Mouse (Mus musculus): ENCODE data around the gene Thbs1. TPM values are rescaled to one million over a fixed set of nuclear protein-coding genes. Genes with fewer than 3 reads are reported as not detected.

Gene Thbs1
- polyA plus RNA-seq, 1 experiment from 2014 or later, result 4.5 TPM

GRCm38 (mm10) chr2:118111116-118111487 lies 574 bp upstream of the Thbs1 start:
- 0 out of 2 replicates have a peak, but pooled peaks cover 10% of the 10 kb centered on the region for H3K4me1 ChIP-seq (ENCODE audit: control insufficient read depth, insufficient read depth, low read length)
- H3K9ac ChIP-seq (replicated peaks; ENCODE audit: low read depth, low read length), result peak overlapping the region; percentile 32; the same call in 1 of the 2 replicates
- H3K36me3 ChIP-seq (ENCODE audit: control insufficient read depth, insufficient read depth, low read length), result no peaks in the 10 kb centered on the region
- no peak overlapping the region for H3K27ac ChIP-seq (ENCODE audit: low read depth, low read length)
- H3K27me3 ChIP-seq (ENCODE audit: control insufficient read depth, insufficient read depth, low read length), result no peaks in the 10 kb centered on the region
- under 1% methylated on average over 16 of the region's 16 CpGs for WGBS
- H3K4me3 ChIP-seq (ENCODE audit: low read depth, low read length), result peak overlapping the region; percentile 37
- no peaks in the 10 kb centered on the region for H3K9me3 ChIP-seq (ENCODE audit: control insufficient read depth, low read length)
- peak; percentile 80 for ATAC-seq (ENCODE audit: low read depth)
- H3K4me2 ChIP-seq (ENCODE audit: low read depth, low read length), result peak overlapping the region; percentile 71

GRCm38 (mm10) chr2:118112438-118112837 lies 762 bp downstream of the Thbs1 start:
- Histone ChIP-seq H3K9me3 (ENCODE audit: control insufficient read depth, low read length) (no peaks in the 10 kb centered on the region), H3K27me3 (ENCODE audit: control insufficient read depth, insufficient read depth, low read length) (no peaks in the 10 kb centered on the region), H3K4me3 (ENCODE audit: low read depth, low read length) (no peak overlapping the region; the same call in 1 of the 2 replicates), H3K27ac (ENCODE audit: low read depth, low read length) (no peak overlapping the region), H3K36me3 (ENCODE audit: control insufficient read depth, insufficient read depth, low read length) (no peaks in the 10 kb centered on the region), H3K9ac (replicated peaks; ENCODE audit: low read depth, low read length) (no peak overlapping the region), H3K4me2 (ENCODE audit: low read depth, low read length) (peak overlapping the region; percentile 71; the same call in 1 of the 2 replicates), H3K4me1 (ENCODE audit: control insufficient read depth, insufficient read depth, low read length) (peaks cover 15% of the 10 kb centered on the region; the same call in 1 of the 2 replicates)
- no peak for ATAC-seq (ENCODE audit: low read depth)
- 39% methylated on average over 5 of the region's 5 CpGs for WGBS

- no peak overlapping the region for H3K9ac ChIP-seq (replicated peaks; ENCODE audit: low read depth, low read length)
- peak overlapping the region; percentile 71; the same call in 1 of the 2 replicates for H3K4me2 ChIP-seq (ENCODE audit: low read depth, low read length)
These were observed 1.3 kb downstream of the Thbs1 start for GRCm38 (mm10) chr2:118112846-118113479.

GRCm38 (mm10) chr2:118113808-118114524 lies 2.3 kb downstream of the Thbs1 start:
- ATAC-seq (ENCODE audit: low read depth), result no peak
- no peak overlapping the region for H3K9ac ChIP-seq (replicated peaks; ENCODE audit: low read depth, low read length)
- no peak overlapping the region for H3K4me3 ChIP-seq (ENCODE audit: low read depth, low read length)
- H3K9me3 ChIP-seq (ENCODE audit: control insufficient read depth, low read length), result no peaks in the 10 kb centered on the region
- H3K4me2 ChIP-seq (ENCODE audit: low read depth, low read length), result no peak overlapping the region
- 60% methylated on average over 8 of the region's 8 CpGs for WGBS
- no peak overlapping the region for H3K27ac ChIP-seq (ENCODE audit: low read depth, low read length)
- H3K4me1 ChIP-seq (ENCODE audit: control insufficient read depth, insufficient read depth, low read length), result peaks cover 15% of the 10 kb centered on the region; the same call in 1 of the 2 replicates
- no peaks in the 10 kb centered on the region for H3K27me3 ChIP-seq (ENCODE audit: control insufficient read depth, insufficient read depth, low read length)
- H3K36me3 ChIP-seq (ENCODE audit: control insufficient read depth, insufficient read depth, low read length), result no peaks in the 10 kb centered on the region

More at GRCm38 (mm10) chr2:118112846-118113479, 1.3 kb downstream of the Thbs1 start:
- H3K27ac ChIP-seq (ENCODE audit: low read depth, low read length), result no peak overlapping the region
- H3K4me3 ChIP-seq (ENCODE audit: low read depth, low read length), result no peak overlapping the region; the same call in 1 of the 2 replicates
- no peaks in the 10 kb centered on the region for H3K9me3 ChIP-seq (ENCODE audit: control insufficient read depth, low read length)
- peaks cover 15% of the 10 kb centered on the region; the same call in 1 of the 2 replicates for H3K4me1 ChIP-seq (ENCODE audit: control insufficient read depth, insufficient read depth, low read length)
- no peak for ATAC-seq (ENCODE audit: low read depth)
- no peaks in the 10 kb centered on the region for H3K36me3 ChIP-seq (ENCODE audit: control insufficient read depth, insufficient read depth, low read length)
- no peaks in the 10 kb centered on the region for H3K27me3 ChIP-seq (ENCODE audit: control insufficient read depth, insufficient read depth, low read length)
- WGBS, result 71% methylated on average over 21 of the region's 21 CpGs

GRCm38 (mm10) chr2:118114671-118115070 lies 3.0 kb downstream of the Thbs1 start:
- no peaks in the 10 kb centered on the region for H3K9me3 ChIP-seq (ENCODE audit: control insufficient read depth, low read length)
- H3K9ac ChIP-seq (replicated peaks; ENCODE audit: low read depth, low read length), result no peak overlapping the region
- H3K4me1 ChIP-seq (ENCODE audit: control insufficient read depth, insufficient read depth, low read length), result peaks cover 15% of the 10 kb centered on the region; the same call in 1 of the 2 replicates
- no peaks in the 10 kb centered on the region for H3K36me3 ChIP-seq (ENCODE audit: control insufficient read depth, insufficient read depth, low read length)
- no peak overlapping the region for H3K4me3 ChIP-seq (ENCODE audit: low read depth, low read length)
- no peak for ATAC-seq (ENCODE audit: low read depth)
- WGBS, result 74% methylated on average over 10 of the region's 10 CpGs
- H3K4me2 ChIP-seq (ENCODE audit: low read depth, low read length), result peak overlapping the region; percentile 0; the same call in 1 of the 2 replicates
- H3K27me3 ChIP-seq (ENCODE audit: control insufficient read depth, insufficient read depth, low read length), result no peaks in the 10 kb centered on the region
- no peak overlapping the region for H3K27ac ChIP-seq (ENCODE audit: low read depth, low read length)

GRCm38 (mm10) chr2:118115647-118116046 lies 4.0 kb downstream of the Thbs1 start:
- Histone ChIP-seq H3K4me1 (ENCODE audit: control insufficient read depth, insufficient read depth, low read length) (peaks cover 13% of the 10 kb centered on the region; the same call in 1 of the 2 replicates), H3K27me3 (ENCODE audit: control insufficient read depth, insufficient read depth, low read length) (no peaks in the 10 kb centered on the region), H3K4me2 (ENCODE audit: low read depth, low read length) (no peak overlapping the region), H3K9me3 (ENCODE audit: control insufficient read depth, low read length) (no peaks in the 10 kb centered on the region), H3K4me3 (ENCODE audit: low read depth, low read length) (no peak overlapping the region), H3K9ac (replicated peaks; ENCODE audit: low read depth, low read length) (no peak overlapping the region), H3K36me3 (ENCODE audit: control insufficient read depth, insufficient read depth, low read length) (no peaks in the 10 kb centered on the region), H3K27ac (ENCODE audit: low read depth, low read length) (no peak overlapping the region)
- ATAC-seq (ENCODE audit: low read depth), result no peak
- WGBS, result 77% methylated on average over 7 of the region's 7 CpGs

- no peaks in the 10 kb centered on the region for H3K27me3 ChIP-seq (ENCODE audit: control insufficient read depth, insufficient read depth, low read length)
- H3K4me3 ChIP-seq (ENCODE audit: low read depth, low read length), result no peak overlapping the region
- no peak overlapping the region for H3K4me2 ChIP-seq (ENCODE audit: low read depth, low read length)
- H3K9ac ChIP-seq (replicated peaks; ENCODE audit: low read depth, low read length), result no peak overlapping the region
- H3K27ac ChIP-seq (ENCODE audit: low read depth, low read length), result no peak overlapping the region
- H3K36me3 ChIP-seq (ENCODE audit: control insufficient read depth, insufficient read depth, low read length), result no peaks in the 10 kb centered on the region
- H3K4me1 ChIP-seq (ENCODE audit: control insufficient read depth, insufficient read depth, low read length), result peaks cover 13% of the 10 kb centered on the region; the same call in 1 of the 2 replicates
- H3K9me3 ChIP-seq (ENCODE audit: control insufficient read depth, low read length), result no peaks in the 10 kb centered on the region
- WGBS, result 32% methylated on average over 2 of the region's 2 CpGs
- peak; percentile 71 for ATAC-seq (ENCODE audit: low read depth)
These were observed 4.5 kb downstream of the Thbs1 start for GRCm38 (mm10) chr2:118116180-118116579.

GRCm38 (mm10) chr2:118116754-118117290 lies 5.1 kb downstream of the Thbs1 start:
- Histone ChIP-seq H3K9ac (replicated peaks; ENCODE audit: low read depth, low read length) (no peak overlapping the region), H3K9me3 (ENCODE audit: control insufficient read depth, low read length) (no peaks in the 10 kb centered on the region), H3K4me3 (ENCODE audit: low read depth, low read length) (no peak overlapping the region), H3K4me1 (ENCODE audit: control insufficient read depth, insufficient read depth, low read length) (peaks cover 13% of the 10 kb centered on the region; the same call in 1 of the 2 replicates), H3K27me3 (ENCODE audit: control insufficient read depth, insufficient read depth, low read length) (no peaks in the 10 kb centered on the region), H3K4me2 (ENCODE audit: low read depth, low read length) (no peak overlapping the region), H3K27ac (ENCODE audit: low read depth, low read length) (no peak overlapping the region), H3K36me3 (ENCODE audit: control insufficient read depth, insufficient read depth, low read length) (no peaks in the 10 kb centered on the region)
- ATAC-seq (ENCODE audit: low read depth), result no peak
- WGBS, result 71% methylated on average over 3 of the region's 3 CpGs

- H3K9ac ChIP-seq (replicated peaks; ENCODE audit: low read depth, low read length), result no peak overlapping the region
- no peak overlapping the region for H3K4me3 ChIP-seq (ENCODE audit: low read depth, low read length)
- WGBS, result 71% methylated on average over 11 of the region's 11 CpGs
- H3K27ac ChIP-seq (ENCODE audit: low read depth, low read length), result no peak overlapping the region
- no peaks in the 10 kb centered on the region for H3K36me3 ChIP-seq (ENCODE audit: control insufficient read depth, insufficient read depth, low read length)
- no peaks in the 10 kb centered on the region for H3K9me3 ChIP-seq (ENCODE audit: control insufficient read depth, low read length)
- H3K4me1 ChIP-seq (ENCODE audit: control insufficient read depth, insufficient read depth, low read length), result peaks cover 13% of the 10 kb centered on the region; the same call in 1 of the 2 replicates
- H3K27me3 ChIP-seq (ENCODE audit: control insufficient read depth, insufficient read depth, low read length), result no peaks in the 10 kb centered on the region
- H3K4me2 ChIP-seq (ENCODE audit: low read depth, low read length), result no peak overlapping the region
- ATAC-seq (ENCODE audit: low read depth), result no peak
These were observed 5.7 kb downstream of the Thbs1 start for GRCm38 (mm10) chr2:118117401-118117800.

Measured in neural tube, embryonic 14.5 days (tissue).